Mouse (Mus musculus) bone marrow, adult 2 months (tissue): Measurements from ENCODE around the gene Grm7.

Experiments
- CTCF ChIP-seq: fragments of 200-500 bp; IDR thresholded peaks from 2 replicates; pipeline ENCODE4 v1.5.1; 2011; ENCODE audit warnings: low read length, control low read depth; ENCODE audit not compliant: control insufficient read depth, insufficient read depth
- POLR2A ChIP-seq: fragments of 200-500 bp; IDR thresholded peaks from 2 replicates; pipeline ENCODE4 v1.6.1; 2011; ENCODE audit warnings: low read depth, mild to moderate bottlenecking, control low read depth, low read length, borderline replicate concordance; ENCODE audit not compliant: control insufficient read depth

DNA sequence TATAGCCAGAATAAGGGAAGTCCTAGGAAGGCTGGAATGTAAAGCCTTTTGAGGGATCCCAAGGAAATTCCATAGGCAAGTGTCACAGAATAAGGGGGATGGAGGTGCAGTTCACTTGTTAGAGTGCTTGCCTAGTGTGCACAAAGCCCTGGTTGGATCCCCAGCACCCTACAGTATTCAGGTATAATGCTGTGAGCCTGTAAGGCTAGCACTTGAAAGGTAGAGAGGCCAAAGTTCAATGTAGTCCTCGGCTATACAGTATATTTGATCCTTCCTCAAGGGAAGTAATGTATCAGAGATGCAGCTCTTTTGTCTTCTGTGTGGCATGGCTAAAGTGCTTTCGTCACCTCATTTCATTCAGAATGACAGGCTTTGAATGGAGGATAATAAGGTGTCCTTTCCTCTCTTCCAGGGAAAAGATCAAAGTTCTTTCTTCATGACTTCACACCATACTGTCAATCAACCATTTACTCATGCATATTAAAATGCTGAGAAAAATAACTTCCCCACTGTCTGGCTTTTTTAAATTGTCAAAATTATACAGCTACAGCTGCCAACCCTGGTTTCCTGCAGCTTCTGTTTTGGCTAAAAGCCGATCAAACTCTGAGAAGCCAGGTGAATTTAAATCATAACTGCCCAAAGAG lies 658.7 kb downstream of the Grm7 start:
- TF ChIP-seq POLR2A, result no peak
- TF ChIP-seq CTCF, result no peak
